Mouse (Mus musculus) thymus, adult 2 months (tissue): ENCODE results near the gene Slc35e2. TPM values are rescaled to one million over a fixed set of nuclear protein-coding genes. Genes with fewer than 3 reads are reported as not detected.

Experiments used
- DNase-seq: peaks from one replicate; pipeline ENCODE4 v3.0.0; 2021
- H3K27ac ChIP-seq: fragments of 200-500 bp; 2 replicates; pipeline ENCODE4 v1.5.1; 2012; ENCODE audit warnings: low read length, control low read depth; ENCODE audit not compliant: control insufficient read depth, insufficient read depth
- H3K27me3 ChIP-seq: fragments of 200-500 bp; 2 replicates; pipeline ENCODE4 v1.6.1; 2012; ENCODE audit warnings: mild to moderate bottlenecking, low read length, moderate library complexity, mixed read lengths; ENCODE audit not compliant: control insufficient read depth, insufficient read depth
- H3K36me3 ChIP-seq: fragments of 200-500 bp; 2 replicates; pipeline ENCODE4 v1.6.1; 2012; ENCODE audit warnings: mild to moderate bottlenecking, low read length, moderate library complexity; ENCODE audit not compliant: control insufficient read depth, insufficient read depth
- H3K4me1 ChIP-seq: fragments of 200-500 bp; replicated peaks from 2 replicates; pipeline ENCODE4 v1.6.1; 2012; ENCODE audit warnings: low read length; ENCODE audit not compliant: control insufficient read depth, insufficient read depth
- H3K4me3 ChIP-seq: fragments of 200-500 bp; 2 replicates; pipeline ENCODE4 v1.5.1; 2012; ENCODE audit warnings: mild to moderate bottlenecking, low read length, control low read depth, moderate library complexity; ENCODE audit not compliant: control insufficient read depth, insufficient read depth
- CTCF ChIP-seq: fragments of 200-500 bp; IDR thresholded peaks from 2 replicates; pipeline ENCODE4 v1.5.1; 2012; ENCODE audit warnings: mild to moderate bottlenecking, control low read depth, low read length, moderate library complexity, borderline replicate concordance; ENCODE audit not compliant: control insufficient read depth, poor library complexity, insufficient read depth; ENCODE audit errors: extremely low read depth
- POLR2A ChIP-seq: fragments of 200-500 bp; IDR thresholded peaks from 2 replicates; pipeline ENCODE4 v1.6.1; 2012; ENCODE audit warnings: mild to moderate bottlenecking, low read length, control low read depth, moderate library complexity; ENCODE audit not compliant: control insufficient read depth, poor library complexity, insufficient read depth; ENCODE audit errors: extremely low read depth
- WGBS: fragments of 180-500 bp; shearing (Covaris S2); methylation state at CpG from one replicate; pipeline ENCODE4 v1.1.7; 2018; 5-methylcytosine and 5-hydroxymethylcytosine counted together
- polyA plus RNA-seq: library from polyadenylated mRNA; depleted of rRNA; stranded (reverse); fragments of >200 nt; gene quantifications from 2 replicates; pipeline ENCODE4 v1.2.3, GENCODE M21; 2012

Slc35e2 gene
- polyA plus RNA-seq, 1 experiment: 17.1 TPM

- 3% methylated on average over 33 of the region's 33 CpGs for WGBS
- Histone ChIP-seq H3K27me3 (peaks cover 18% of the 10 kb centered on the region), H3K36me3 (peaks cover 30% of the 10 kb centered on the region), H3K4me1 (peaks cover 24% of the 10 kb centered on the region), H3K4me3 (peak within 1 kb of the TSS; percentile 34), H3K27ac (no peak within 1 kb of the TSS)
- DNase-seq: no peak
- no peak for TF ChIP-seq POLR2A
- no peak for TF ChIP-seq CTCF
These were observed 51.9 kb downstream of the Slc35e2 start, which contains the start of gene Mmp23 for GRCm38 (mm10) chr4:155653086-155653450. Gene Mmp23 (minus strand): TSS chr4:155653384.

- DNase-seq: no peak
- peaks cover 18% of the 10 kb centered on the region for H3K27me3 ChIP-seq
- WGBS: 5% methylated on average over 31 of the region's 31 CpGs
- peaks cover 24% of the 10 kb centered on the region for H3K36me3 ChIP-seq
- no peak overlapping the region for H3K27ac ChIP-seq
- no peak for TF ChIP-seq POLR2A
- H3K4me3 ChIP-seq: peak overlapping the region; percentile 34
- H3K4me1 ChIP-seq: peaks cover 24% of the 10 kb centered on the region
These were observed 52.4 kb downstream of the Slc35e2 start for GRCm38 (mm10) chr4:155653451-155654182.

GRCm38 (mm10) chr4:155654183-155654455 lies 52.9 kb downstream of the Slc35e2 start:
- H3K36me3 ChIP-seq: peaks cover 19% of the 10 kb centered on the region
- WGBS: 5% methylated on average over 6 of the region's 6 CpGs

GRCm38 (mm10) chr4:155654456-155655298 lies 53.5 kb downstream of the Slc35e2 start:
- Histone ChIP-seq H3K4me1 (peaks cover 24% of the 10 kb centered on the region), H3K4me3 (peak overlapping the region; percentile 34), H3K27ac (no peak overlapping the region), H3K27me3 (peaks cover 18% of the 10 kb centered on the region), H3K36me3 (peaks cover 14% of the 10 kb centered on the region)
- WGBS: 7% methylated on average over 52 of the region's 52 CpGs
- DNase-seq: peak; percentile 55
- TF ChIP-seq CTCF (0 out of 2 replicates have a peak, but pooled peaks have one; percentile 18), POLR2A (no peak)

More at GRCm38 (mm10) chr4:155654183-155654455, 52.9 kb downstream of the Slc35e2 start:
- Histone ChIP-seq H3K4me1 (peaks cover 24% of the 10 kb centered on the region), H3K27me3 (peaks cover 18% of the 10 kb centered on the region), H3K27ac (no peak overlapping the region), H3K4me3 (peak overlapping the region; percentile 34)
- no peak for DNase-seq
- TF ChIP-seq POLR2A (no peak), CTCF (no peak)

GRCm38 (mm10) chr4:155656214-155656751 lies 55.1 kb downstream of the Slc35e2 start:
- peaks cover 18% of the 10 kb centered on the region for H3K27me3 ChIP-seq
- no peaks in the 10 kb centered on the region for H3K36me3 ChIP-seq
- DNase-seq: no peak
- H3K4me1 ChIP-seq: peaks cover 24% of the 10 kb centered on the region
- no peak for TF ChIP-seq POLR2A
- TF ChIP-seq CTCF: no peak
- 98% methylated on average over 13 of the region's 13 CpGs for WGBS
- H3K27ac ChIP-seq: no peak overlapping the region
- H3K4me3 ChIP-seq: no peak overlapping the region

GRCm38 (mm10) chr4:155658961-155659360 lies 57.7 kb downstream of the Slc35e2 start:
- no peak for DNase-seq
- H3K36me3 ChIP-seq: no peaks in the 10 kb centered on the region
- H3K4me1 ChIP-seq: peaks cover 13% of the 10 kb centered on the region
- H3K27ac ChIP-seq: no peak overlapping the region
- 94% methylated on average over 10 of the region's 10 CpGs for WGBS
- H3K27me3 ChIP-seq: peaks cover 2% of the 10 kb centered on the region; the same call in 1 of the 2 replicates
- no peak for TF ChIP-seq CTCF
- TF ChIP-seq POLR2A: no peak
- no peak overlapping the region for H3K4me3 ChIP-seq
